Mouse (Mus musculus): ENCODE data around the gene Pitpnc1. TPM values are rescaled to one million over a fixed set of nuclear protein-coding genes. Genes with fewer than 3 reads are reported as not detected.

The Pitpnc1 gene
- polyA plus RNA-seq, 1 experiment from 2014 or later, result 9.7 TPM

DNA sequence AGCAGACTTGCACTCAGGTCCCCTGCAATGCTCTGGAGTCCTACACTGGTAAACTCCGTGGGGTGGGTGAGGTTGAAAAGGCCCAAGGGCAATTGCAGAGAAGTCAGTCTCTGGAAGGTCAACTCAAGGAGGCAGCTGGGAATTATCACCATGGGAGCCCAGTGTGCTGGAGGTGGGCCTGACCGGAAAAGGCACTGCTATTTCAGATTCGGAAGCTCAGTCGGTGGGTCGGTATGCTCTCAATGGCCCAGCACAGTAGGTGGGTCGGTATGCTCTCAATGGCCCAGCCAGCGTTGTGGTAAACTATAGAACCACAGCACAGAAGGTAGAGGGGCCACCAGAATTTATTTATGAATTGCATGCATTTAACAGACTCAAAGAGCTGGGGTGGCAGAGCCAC, 117.9 kb downstream of the Pitpnc1 start:
- WGBS (ENCODE audit: insufficient replicate concordance), result 47% methylated on average over 7 of the region's 7 CpGs
- H3K4me3 ChIP-seq, result no peak overlapping the region
- H3K4me2 ChIP-seq, result no peak overlapping the region
- no peaks in the 10 kb centered on the region for H3K27me3 ChIP-seq (replicated peaks)
- H3K36me3 ChIP-seq, result no peaks in the 10 kb centered on the region
- H3K9me3 ChIP-seq (replicated peaks), result no peaks in the 10 kb centered on the region
- H3K27ac ChIP-seq, result no peak overlapping the region
- no peak for ATAC-seq
- H3K4me1 ChIP-seq, result peaks cover 16% of the 10 kb centered on the region; the same call in 1 of the 2 replicates
- H3K9ac ChIP-seq, result no peak overlapping the region

DNA sequence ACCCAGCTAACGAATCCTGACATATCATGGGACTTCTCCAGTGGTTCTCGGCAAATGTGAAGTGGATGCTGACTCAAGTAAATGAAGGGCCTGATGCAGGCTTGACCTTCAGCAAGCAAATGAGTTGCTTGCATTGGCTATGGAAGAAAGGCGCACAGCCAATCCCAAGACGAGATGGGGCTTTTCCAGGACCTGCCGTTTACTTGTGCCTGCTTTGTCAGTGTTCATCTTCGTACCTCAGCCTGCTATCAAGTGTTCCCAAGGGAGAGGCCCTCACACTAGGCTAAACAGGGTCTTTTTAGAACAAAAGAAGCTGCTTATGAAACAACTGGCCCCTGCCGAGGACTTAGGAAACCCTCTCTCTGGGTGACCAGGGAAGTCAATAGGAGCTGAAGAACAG, 120.7 kb downstream of the Pitpnc1 start:
- no peak overlapping the region for H3K9ac ChIP-seq
- WGBS (ENCODE audit: insufficient replicate concordance), result 81% methylated on average over 7 of the region's 7 CpGs
- ATAC-seq, result no peak

DNA sequence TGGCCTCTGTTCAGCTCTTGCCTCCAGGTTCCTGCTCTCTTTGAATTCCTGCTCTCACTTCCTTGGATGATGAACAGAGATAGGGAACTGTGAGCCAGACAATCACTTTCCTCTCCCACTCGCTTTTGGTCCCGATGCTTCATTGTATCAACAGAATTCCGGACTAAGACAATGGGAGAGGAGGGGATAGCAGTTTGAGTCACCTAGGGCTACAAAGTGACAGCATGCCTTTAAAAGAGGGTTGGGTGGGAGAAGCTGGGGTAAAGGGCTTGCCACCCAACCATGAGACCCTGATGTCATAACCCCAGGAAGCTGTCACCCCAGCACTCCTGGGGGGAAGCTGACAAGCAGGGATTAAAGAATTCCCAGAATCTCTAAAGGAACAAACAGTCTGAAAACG, 127.5 kb downstream of the Pitpnc1 start:
- H3K4me2 ChIP-seq, result no peak overlapping the region
- H3K9ac ChIP-seq, result no peak overlapping the region
- no peak for ATAC-seq
- 83% methylated on average over 4 of the region's 4 CpGs for WGBS (ENCODE audit: insufficient replicate concordance)
- no peaks in the 10 kb centered on the region for H3K36me3 ChIP-seq
- no peak overlapping the region for H3K27ac ChIP-seq
- H3K27me3 ChIP-seq (replicated peaks), result no peaks in the 10 kb centered on the region
- no peaks in the 10 kb centered on the region for H3K9me3 ChIP-seq (replicated peaks)
- no peak overlapping the region for H3K4me3 ChIP-seq
- H3K4me1 ChIP-seq, result peaks cover 41% of the 10 kb centered on the region

More for the DNA sequence above, 120.7 kb downstream of the Pitpnc1 start:
- H3K4me1 ChIP-seq, result peaks cover 16% of the 10 kb centered on the region; the same call in 1 of the 2 replicates
- H3K27me3 ChIP-seq (replicated peaks), result no peaks in the 10 kb centered on the region
- no peaks in the 10 kb centered on the region for H3K36me3 ChIP-seq
- H3K4me3 ChIP-seq, result no peak overlapping the region
- no peaks in the 10 kb centered on the region for H3K9me3 ChIP-seq (replicated peaks)
- H3K27ac ChIP-seq, result no peak overlapping the region
- no peak overlapping the region for H3K4me2 ChIP-seq

DNA sequence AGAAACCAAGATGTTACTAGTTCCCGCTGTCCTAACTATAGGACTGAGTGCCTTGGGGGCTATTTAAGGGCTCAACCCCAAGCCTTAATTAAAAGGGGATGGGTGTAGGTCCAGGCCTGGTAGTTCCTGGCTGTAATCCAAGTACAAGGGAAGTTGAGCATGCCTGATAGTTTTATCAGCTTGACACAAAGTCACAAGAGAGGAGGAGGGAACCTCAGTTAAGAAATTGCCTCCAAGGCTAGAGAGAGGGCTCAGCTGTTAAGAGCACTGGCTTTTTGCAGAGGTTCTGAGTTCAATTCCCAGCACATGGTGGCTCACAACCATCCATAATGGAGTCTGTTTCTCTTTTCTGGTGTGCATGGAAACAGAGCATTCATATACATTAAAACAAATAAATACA, 128.1 kb downstream of the Pitpnc1 start:
- H3K9ac ChIP-seq, result no peak overlapping the region
- H3K27ac ChIP-seq, result no peak overlapping the region
- WGBS (ENCODE audit: insufficient replicate concordance), result 53% methylated on average over 1 of the region's 1 CpGs
- ATAC-seq, result peak; percentile 72
- no peaks in the 10 kb centered on the region for H3K9me3 ChIP-seq (replicated peaks)
- H3K4me1 ChIP-seq, result peaks cover 46% of the 10 kb centered on the region
- H3K27me3 ChIP-seq (replicated peaks), result no peaks in the 10 kb centered on the region
- H3K4me3 ChIP-seq, result no peak overlapping the region
- no peak overlapping the region for H3K4me2 ChIP-seq
- no peaks in the 10 kb centered on the region for H3K36me3 ChIP-seq

DNA sequence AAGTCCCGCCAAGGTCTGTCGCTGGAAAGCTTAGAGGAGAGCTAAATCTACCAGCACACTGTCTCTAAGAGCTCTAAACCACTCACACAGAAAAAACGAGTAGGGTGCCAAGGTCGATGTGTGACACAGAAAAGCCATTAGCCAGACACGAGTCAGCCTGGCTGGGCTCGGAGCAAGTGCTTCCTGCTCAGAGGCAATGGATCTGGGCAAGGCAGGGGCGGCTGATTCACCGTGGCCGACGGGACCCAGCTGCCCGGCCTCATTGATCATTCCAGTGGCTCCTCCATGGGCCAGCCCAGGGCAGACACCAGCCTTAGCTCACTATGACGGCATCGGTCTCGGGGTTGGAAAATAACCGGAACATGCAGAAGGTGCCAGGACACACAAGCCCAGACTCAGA, 129.2 kb downstream of the Pitpnc1 start:
- peaks cover 52% of the 10 kb centered on the region for H3K4me1 ChIP-seq
- H3K9me3 ChIP-seq (replicated peaks), result no peaks in the 10 kb centered on the region
- no peaks in the 10 kb centered on the region for H3K36me3 ChIP-seq
- no peaks in the 10 kb centered on the region for H3K27me3 ChIP-seq (replicated peaks)
- H3K27ac ChIP-seq, result 0 out of 2 replicates have a peak overlapping the region, but pooled peaks have one; percentile 6
- ATAC-seq, result no peak
- H3K4me3 ChIP-seq, result no peak overlapping the region
- no peak overlapping the region for H3K4me2 ChIP-seq
- WGBS (ENCODE audit: insufficient replicate concordance), result 49% methylated on average over 15 of the region's 15 CpGs
- no peak overlapping the region for H3K9ac ChIP-seq

DNA sequence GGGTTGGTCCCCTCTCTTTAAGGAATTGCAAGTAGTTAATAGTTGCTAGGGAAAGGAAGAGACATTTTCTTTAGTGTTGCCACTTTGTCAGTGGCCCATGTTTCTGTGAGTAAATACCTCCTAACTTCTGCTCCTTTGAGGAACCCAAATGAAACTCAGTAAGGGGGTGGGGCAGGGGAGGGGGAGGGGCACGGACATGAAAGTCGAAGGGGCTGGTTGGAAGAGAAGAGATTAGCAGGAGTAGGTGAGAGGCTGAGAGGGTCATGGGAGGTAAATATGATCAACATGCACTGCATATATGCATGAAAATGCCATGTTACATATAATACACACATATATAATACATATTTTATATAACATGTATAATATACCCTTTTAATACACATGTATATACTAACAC, 129.7 kb downstream of the Pitpnc1 start:
- H3K4me2 ChIP-seq, result no peak overlapping the region
- ATAC-seq, result no peak
- peaks cover 52% of the 10 kb centered on the region for H3K4me1 ChIP-seq
- no peak overlapping the region for H3K9ac ChIP-seq
- no peak overlapping the region for H3K4me3 ChIP-seq
- no peaks in the 10 kb centered on the region for H3K9me3 ChIP-seq (replicated peaks)
- no peaks in the 10 kb centered on the region for H3K27me3 ChIP-seq (replicated peaks)
- WGBS (ENCODE audit: insufficient replicate concordance), result 4% methylated on average over 2 of the region's 2 CpGs
- H3K36me3 ChIP-seq, result peaks cover under 1% of the 10 kb centered on the region; the same call in 1 of the 2 replicates
- H3K27ac ChIP-seq, result no peak overlapping the region

DNA sequence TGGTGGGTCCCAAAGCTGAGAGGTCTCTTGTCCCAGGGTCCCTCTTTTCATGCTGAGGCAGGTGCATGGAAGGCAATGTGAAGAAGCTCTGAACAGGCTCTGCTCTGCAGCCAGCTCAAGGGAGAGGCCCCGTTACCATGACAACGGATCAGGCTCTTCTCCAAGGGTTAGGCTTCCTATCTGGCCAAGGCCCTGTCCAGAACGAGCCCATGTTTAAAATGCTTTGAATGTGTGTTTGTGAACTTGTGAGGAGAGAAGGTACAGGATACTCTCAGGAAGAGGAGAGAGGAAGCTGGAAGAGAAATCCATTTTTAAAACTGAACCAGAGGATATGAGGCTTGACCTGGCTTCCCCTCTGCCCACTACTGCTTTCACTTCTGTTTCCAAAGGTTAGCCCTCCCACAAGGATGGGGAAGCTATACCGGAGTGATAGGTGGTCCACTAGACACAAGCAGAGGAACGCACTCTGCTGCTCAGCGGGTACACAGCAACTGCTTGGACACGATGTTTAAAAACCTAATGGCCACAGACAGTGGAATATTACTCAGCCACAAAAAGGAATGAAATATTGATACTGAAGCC, 131.2 kb downstream of the Pitpnc1 start:
- Histone ChIP-seq H3K4me2 (no peak overlapping the region), H3K36me3 (peaks cover 8% of the 10 kb centered on the region), H3K9me3 (replicated peaks) (no peaks in the 10 kb centered on the region), H3K27me3 (replicated peaks) (no peaks in the 10 kb centered on the region), H3K27ac (no peak overlapping the region), H3K9ac (no peak overlapping the region), H3K4me3 (no peak overlapping the region), H3K4me1 (peaks cover 52% of the 10 kb centered on the region)
- WGBS (ENCODE audit: insufficient replicate concordance), result 71% methylated on average over 7 of the region's 7 CpGs
- no peak for ATAC-seq

DNA sequence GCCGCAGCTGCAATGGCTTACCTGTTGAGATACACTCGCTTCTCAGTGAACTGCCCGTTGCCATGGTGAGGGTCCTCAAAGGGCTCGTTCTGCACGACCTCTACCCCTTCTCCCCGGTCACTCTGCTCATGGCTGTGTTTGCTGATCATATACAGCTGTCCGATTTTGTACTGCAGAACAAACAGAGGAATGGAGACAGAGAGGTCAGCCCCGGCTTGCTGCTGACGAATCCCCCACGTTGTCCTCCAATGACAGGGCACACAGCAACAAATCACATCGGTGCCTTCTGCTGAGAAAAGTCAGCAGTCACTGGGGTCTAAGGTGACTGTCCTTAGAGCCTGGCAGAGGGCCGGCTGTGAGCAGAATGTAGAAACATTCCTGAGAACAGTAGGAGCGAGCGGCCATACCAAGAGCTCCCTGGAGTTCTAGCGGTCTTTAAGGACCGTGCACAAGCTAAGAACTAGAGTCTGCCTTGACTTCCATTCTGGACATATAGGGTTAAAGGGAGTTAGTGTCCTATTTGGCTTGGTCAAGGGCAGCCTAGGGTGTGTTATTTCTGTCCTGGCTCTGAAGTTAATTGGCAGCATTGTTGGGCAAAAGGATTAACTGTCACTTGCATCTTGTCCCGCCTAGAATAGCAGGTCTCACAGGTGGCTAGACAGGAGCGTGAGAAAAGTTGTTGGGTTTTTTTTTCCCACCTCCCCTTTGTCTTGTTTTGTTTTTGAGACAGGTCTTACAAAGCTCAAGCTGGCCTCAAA, 132.9 kb downstream of the Pitpnc1 start:
- ATAC-seq, result peak; percentile 46
- Histone ChIP-seq H3K9me3 (replicated peaks) (no peaks in the 10 kb centered on the region), H3K4me3 (no peak overlapping the region), H3K27ac (no peak overlapping the region), H3K4me1 (peaks cover 46% of the 10 kb centered on the region), H3K4me2 (peak overlapping the region; percentile 1), H3K9ac (no peak overlapping the region), H3K36me3 (peaks cover 13% of the 10 kb centered on the region), H3K27me3 (replicated peaks) (no peaks in the 10 kb centered on the region)
- WGBS (ENCODE audit: insufficient replicate concordance), result 70% methylated on average over 18 of the region's 18 CpGs

DNA sequence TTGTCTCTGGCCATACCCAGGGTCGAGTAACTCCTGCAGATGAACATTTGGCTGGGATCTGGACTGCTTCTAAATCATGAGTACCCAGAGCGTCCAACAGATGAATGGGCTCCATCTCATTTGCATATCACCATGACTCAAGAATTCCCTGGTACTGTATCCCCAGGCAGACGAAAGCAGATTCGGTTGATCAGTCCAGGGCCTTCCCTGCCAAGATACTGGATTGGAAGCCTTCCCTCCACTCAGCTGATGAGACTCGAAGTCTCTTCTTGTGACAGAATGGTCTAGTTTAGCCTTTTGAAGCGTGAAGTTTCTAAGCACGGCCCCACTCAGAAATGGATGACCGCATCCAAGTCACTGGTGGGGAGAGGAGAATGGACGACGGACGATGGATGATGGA, 134.7 kb downstream of the Pitpnc1 start:
- H3K4me2 ChIP-seq, result no peak overlapping the region
- no peak overlapping the region for H3K4me3 ChIP-seq
- H3K4me1 ChIP-seq, result peaks cover 29% of the 10 kb centered on the region
- 83% methylated on average over 11 of the region's 11 CpGs for WGBS (ENCODE audit: insufficient replicate concordance)
- peaks cover 13% of the 10 kb centered on the region for H3K36me3 ChIP-seq
- ATAC-seq, result no peak
- H3K27ac ChIP-seq, result no peak overlapping the region
- H3K27me3 ChIP-seq (replicated peaks), result no peaks in the 10 kb centered on the region
- H3K9ac ChIP-seq, result no peak overlapping the region
- no peaks in the 10 kb centered on the region for H3K9me3 ChIP-seq (replicated peaks)

DNA sequence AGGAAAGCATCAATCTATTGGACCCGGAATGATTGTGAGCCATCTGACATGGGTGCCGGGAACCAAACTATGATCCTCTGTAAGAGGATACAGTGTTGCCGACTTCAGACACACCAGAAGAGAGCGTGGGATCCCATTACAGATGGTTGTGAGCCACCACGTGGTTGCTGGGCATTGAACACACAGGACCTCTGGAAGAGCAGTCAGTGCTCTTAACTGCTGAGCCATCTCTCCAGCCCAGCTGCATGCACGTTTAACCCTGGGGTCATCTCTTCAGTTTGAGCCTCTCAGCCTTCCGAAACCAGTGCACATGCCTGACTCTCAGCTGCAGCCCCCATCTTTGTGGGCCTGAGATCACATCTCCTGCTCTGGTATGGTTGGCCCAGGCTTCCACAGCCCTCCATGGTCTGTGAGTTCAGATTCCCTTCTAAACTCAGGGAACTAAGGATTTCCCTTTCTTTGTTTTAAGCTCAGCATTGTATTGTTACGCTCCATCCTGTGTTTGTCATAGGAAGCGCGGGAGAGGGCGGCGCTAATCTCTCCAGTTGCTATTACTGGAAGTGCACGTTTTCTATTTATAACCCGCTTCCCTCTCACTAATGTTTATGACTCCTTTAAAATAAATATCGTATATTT, 135.5 kb downstream of the Pitpnc1 start:
- WGBS (ENCODE audit: insufficient replicate concordance), result 70% methylated on average over 15 of the region's 15 CpGs
- H3K4me1 ChIP-seq, result peaks cover 21% of the 10 kb centered on the region

DNA sequence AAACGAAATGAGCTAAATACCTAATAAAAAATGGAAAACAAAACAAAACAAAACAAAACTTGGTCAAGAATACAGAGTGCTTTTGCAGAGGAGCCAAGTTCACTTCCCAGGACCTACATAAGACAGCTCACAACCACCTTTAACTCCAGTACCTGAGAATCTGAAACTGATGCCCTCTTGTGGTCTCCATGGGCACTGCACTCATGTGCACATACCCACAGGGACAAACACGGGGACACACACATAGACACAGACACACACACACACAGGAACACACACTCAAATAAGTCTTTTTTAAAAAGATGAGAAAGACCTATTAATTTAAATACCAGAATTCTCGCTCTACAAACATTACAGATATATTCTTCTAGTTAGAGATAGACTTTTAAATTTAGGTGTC, 137.6 kb downstream of the Pitpnc1 start:
- Histone ChIP-seq H3K27me3 (replicated peaks) (no peaks in the 10 kb centered on the region), H3K4me1 (0 out of 2 replicates have a peak, but pooled peaks cover 11% of the 10 kb centered on the region), H3K27ac (no peak overlapping the region), H3K9me3 (replicated peaks) (no peaks in the 10 kb centered on the region), H3K9ac (no peak overlapping the region), H3K36me3 (peaks cover 13% of the 10 kb centered on the region), H3K4me2 (no peak overlapping the region), H3K4me3 (no peak overlapping the region)
- 86% methylated on average over 3 of the region's 3 CpGs for WGBS (ENCODE audit: insufficient replicate concordance)
- no peak for ATAC-seq

More for the DNA sequence above, 135.5 kb downstream of the Pitpnc1 start:
- Histone ChIP-seq H3K27ac (no peak overlapping the region), H3K4me3 (no peak overlapping the region), H3K9me3 (replicated peaks) (no peaks in the 10 kb centered on the region), H3K36me3 (peaks cover 13% of the 10 kb centered on the region), H3K9ac (no peak overlapping the region), H3K4me2 (no peak overlapping the region), H3K27me3 (replicated peaks) (no peaks in the 10 kb centered on the region)
- ATAC-seq, result no peak

DNA sequence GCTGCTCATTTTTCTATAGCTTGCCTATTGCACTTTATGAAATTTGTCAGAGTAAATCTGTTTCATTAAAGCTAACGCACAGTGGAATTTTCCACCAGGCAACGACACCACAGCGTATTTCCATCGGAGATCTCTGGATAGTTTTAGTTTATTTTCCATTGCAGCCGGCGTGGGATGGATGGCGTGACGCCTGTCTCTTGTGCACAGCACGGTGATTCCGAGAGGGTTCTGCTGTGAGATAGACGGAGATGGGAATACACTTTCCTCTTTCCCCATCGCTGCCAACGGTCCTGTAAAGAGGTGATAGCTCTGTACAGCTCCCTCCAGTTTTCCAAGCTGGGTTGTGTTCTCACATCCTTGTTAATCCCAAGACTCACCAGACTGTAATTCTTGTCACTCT, 138.2 kb downstream of the Pitpnc1 start:
- peaks cover 13% of the 10 kb centered on the region for H3K36me3 ChIP-seq
- WGBS (ENCODE audit: insufficient replicate concordance), result 92% methylated on average over 13 of the region's 13 CpGs
- no peak overlapping the region for H3K27ac ChIP-seq
- ATAC-seq, result no peak
- no peak overlapping the region for H3K4me3 ChIP-seq
- no peaks in the 10 kb centered on the region for H3K9me3 ChIP-seq (replicated peaks)
- H3K27me3 ChIP-seq (replicated peaks), result no peaks in the 10 kb centered on the region
- H3K4me1 ChIP-seq, result 0 out of 2 replicates have a peak, but pooled peaks cover 6% of the 10 kb centered on the region
- no peak overlapping the region for H3K4me2 ChIP-seq
- no peak overlapping the region for H3K9ac ChIP-seq
